Mouse (Mus musculus) bone marrow macrophage, adult 2 months (primary cell): Measurements from ENCODE around the gene Iqcc.

Source experiments
- CTCF ChIP-seq: IDR thresholded peaks from 2 replicates; pipeline ENCODE4 v1.5.1; 2012; ENCODE audit warnings: low read depth, mild to moderate bottlenecking, low read length, moderate library complexity
- POLR2A ChIP-seq: IDR thresholded peaks from 2 replicates; pipeline ENCODE4 v1.6.1; 2012; ENCODE audit warnings: mild to moderate bottlenecking, low read depth, low read length, borderline replicate concordance

DNA sequence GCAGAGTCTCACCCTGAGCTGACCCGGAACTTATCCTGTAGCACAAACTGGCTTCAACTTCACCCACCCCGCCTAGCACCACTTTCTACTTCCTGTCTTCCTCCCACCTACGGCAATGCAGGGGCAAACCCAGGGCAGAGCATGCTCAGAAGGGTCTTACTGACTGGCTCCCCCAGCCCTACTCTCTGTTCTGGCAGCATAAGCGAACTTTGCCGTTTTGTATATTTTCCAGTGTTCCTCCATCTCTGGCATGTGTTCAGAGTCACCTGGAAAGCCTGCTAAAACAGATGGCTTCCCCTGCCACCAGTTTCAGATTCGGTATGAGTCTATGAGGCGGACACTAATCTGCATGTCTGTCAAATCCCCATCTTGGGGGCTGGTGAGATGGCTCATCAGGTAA lies 38.6 kb downstream of the Iqcc start:
- TF ChIP-seq POLR2A = no peak
- TF ChIP-seq CTCF = no peak
